Mouse (Mus musculus): ENCODE results near the gene Cep95.

The Cep95 gene

GRCm38 (mm10) chr11:106788775-106789459 is at the start of gene Cep95, which contains the start of gene Ddx5:
Gene Cep95, plus strand, starts transcription at chr11:106789252.
Gene Ddx5, minus strand, starts transcription at chr11:106789185.
- in situ Hi-C loops (cut with MseI, MboI), result no loop called here

DNA sequence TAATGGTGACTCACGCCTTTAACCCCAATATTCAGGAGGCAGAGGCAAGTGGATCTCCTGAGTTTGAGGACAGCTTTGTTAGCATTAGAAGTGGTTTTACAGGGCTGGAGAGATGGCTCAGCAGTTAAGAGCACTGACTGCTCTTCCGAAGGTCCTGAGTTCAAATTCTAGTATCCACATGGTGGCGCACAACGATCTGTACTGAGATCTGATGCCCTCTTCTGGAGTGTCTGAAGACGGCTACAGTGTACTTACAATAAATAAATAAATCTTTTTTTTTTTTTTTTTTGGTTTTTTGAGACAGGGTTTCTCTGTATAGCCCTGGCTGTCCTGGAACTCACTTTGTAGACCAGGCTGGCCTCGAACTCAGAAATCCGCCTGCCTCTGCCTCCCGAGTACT is 48.3 kb upstream of the Cep95 start:
- in situ Hi-C loops (cut with MseI, MboI), result loop anchor here (5.0 to 10.0 kb wide), 3 partner anchors 58 to 226 kb away; no protein-coding TSS in a partner anchor

DNA sequence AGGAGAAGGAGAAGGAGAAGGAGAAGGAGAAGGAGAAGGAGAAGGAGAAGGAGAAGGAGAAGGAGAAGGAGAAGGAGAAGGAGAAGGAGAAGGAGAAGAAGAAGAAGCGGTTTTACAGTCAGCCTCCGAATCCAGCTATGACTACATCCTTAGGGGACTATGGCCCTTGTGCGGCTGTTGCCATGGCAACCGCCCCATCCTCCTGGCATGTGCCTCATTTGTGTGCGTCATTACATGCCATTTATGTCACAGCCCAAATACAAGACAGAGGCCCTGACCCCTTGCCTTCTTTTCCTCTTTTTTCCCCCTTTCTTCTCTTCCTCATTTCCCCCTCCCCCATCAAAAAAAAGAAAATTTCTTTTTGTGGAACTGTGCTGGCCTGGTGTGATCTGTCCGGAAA is 47.8 kb upstream of the Cep95 start:
- in situ Hi-C loops (cut with MseI, MboI), result loop anchor here (5.0 to 10.0 kb wide), 3 partner anchors 59 to 226 kb away; no protein-coding TSS in a partner anchor

- in situ Hi-C loops (cut with MseI, MboI), result loop anchor here (5.0 to 10.0 kb wide), 3 partner anchors 60 to 227 kb away; no protein-coding TSS in a partner anchor
Measured at GRCm38 (mm10) chr11:106741826-106742225, 47.2 kb upstream of the Cep95 start.

- in situ Hi-C loops (cut with MseI, MboI), result loop anchor here (5.0 to 10.0 kb wide), 3 partner anchors 60 to 228 kb away; no protein-coding TSS in a partner anchor
Measured at GRCm38 (mm10) chr11:106742388-106742841, 46.6 kb upstream of the Cep95 start.

DNA sequence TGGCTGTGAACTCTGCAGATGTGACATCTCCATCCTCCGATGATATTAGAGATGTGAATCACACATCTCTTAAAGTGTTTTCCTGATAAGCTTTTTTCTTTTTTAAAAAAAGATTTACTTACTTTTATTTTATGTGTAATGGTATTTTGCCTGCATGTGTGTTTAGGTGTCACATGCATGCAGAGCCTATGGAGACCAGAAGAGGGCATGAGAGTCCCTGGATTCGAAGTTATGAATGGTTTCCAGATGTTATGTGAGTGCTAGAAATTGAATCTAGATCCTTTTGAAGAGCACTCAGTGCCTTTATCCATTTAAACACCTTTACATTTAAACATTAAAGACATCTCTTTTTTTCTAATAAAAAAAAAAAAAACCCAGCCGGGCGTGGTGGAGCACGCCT is 44.1 kb upstream of the Cep95 start:
- in situ Hi-C loops (cut with MseI, MboI), result loop anchor here (5.0 to 10.0 kb wide), 3 partner anchors 63 to 230 kb away; no protein-coding TSS in a partner anchor

- in situ Hi-C loops (cut with MseI, MboI), result loop anchor here (10.0 kb wide), 1 partner anchor 235 kb away; no protein-coding TSS in a partner anchor
Measured at GRCm38 (mm10) chr11:106749557-106750120, 39.4 kb upstream of the Cep95 start.

DNA sequence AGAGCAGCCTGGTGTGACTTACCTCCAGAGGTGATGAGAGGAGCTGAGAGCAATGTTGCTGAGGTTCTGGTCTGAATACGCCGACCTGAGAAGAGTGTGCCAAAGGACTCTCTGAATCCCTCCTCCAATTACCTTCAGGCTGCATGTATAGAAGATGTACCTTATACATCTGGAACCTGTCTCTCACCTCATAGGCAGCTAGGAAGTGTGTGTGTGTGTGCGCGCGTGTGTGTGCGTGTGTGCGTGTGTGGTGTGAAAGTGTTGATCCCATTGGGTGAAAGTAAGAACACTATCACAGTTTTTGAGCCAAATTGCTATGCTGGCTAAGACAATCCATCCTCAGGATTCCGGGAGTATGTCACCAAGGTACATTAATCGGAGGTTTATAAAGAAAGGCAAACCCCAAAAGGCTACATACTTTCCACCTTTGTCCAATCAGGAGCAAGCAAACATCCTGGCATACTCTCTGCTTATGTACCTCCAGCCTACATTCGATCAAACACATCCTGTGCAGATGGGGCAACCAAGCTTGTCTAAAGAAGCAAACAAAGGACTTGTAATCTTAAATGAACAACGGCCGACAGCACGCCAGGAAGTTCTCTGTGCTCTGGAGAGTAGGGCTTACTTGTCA is 38.8 kb upstream of the Cep95 start, which contains the start of gene Pecam1:
Gene Pecam1, minus strand, starts transcription at position 508 of the 631 bp plus-strand sequence.
- in situ Hi-C loops (cut with MseI, MboI), result loop anchor here in 1 of 2 experiments (10.0 kb wide), 1 partner anchor 235 kb away; no protein-coding TSS in a partner anchor

GRCm38 (mm10) chr11:106751039-106752018 is 37.7 kb upstream of the Cep95 start, which contains the start of gene Milr1:
Gene Milr1, plus strand, starts transcription at chr11:106751226.
- in situ Hi-C loops (cut with MseI, MboI), result loop anchor here in 1 of 2 experiments (10.0 kb wide), 1 partner anchor 237 kb away; no protein-coding TSS in a partner anchor

- in situ Hi-C loops (cut with MseI, MboI), result loop anchor here in 1 of 2 experiments (10.0 kb wide), 1 partner anchor 237 kb away; no protein-coding TSS in a partner anchor
Measured at GRCm38 (mm10) chr11:106752103-106752502, 36.9 kb upstream of the Cep95 start.

DNA sequence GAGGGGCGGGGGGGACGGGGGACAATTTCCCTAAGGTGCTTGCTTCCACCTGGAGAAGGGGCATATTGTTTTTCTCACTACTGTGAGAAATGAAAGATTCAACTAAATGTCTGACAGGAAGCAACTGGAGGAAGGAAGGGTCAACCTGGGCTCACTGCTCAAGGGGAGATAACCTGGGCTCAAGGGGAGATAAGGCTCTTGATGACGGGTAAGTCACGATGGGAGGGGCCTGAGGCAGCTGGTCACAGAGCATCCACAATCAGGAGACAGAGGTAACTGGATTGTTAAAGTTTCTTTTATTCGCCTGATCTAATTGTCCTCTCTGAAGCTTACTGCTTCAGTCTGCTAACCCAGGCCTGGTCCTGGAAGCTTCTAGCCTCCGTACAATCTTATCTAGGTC is 35.7 kb upstream of the Cep95 start:
- in situ Hi-C loops (cut with MseI, MboI), result loop anchor here in 1 of 2 experiments (10.0 kb wide), 1 partner anchor 239 kb away; no protein-coding TSS in a partner anchor

DNA sequence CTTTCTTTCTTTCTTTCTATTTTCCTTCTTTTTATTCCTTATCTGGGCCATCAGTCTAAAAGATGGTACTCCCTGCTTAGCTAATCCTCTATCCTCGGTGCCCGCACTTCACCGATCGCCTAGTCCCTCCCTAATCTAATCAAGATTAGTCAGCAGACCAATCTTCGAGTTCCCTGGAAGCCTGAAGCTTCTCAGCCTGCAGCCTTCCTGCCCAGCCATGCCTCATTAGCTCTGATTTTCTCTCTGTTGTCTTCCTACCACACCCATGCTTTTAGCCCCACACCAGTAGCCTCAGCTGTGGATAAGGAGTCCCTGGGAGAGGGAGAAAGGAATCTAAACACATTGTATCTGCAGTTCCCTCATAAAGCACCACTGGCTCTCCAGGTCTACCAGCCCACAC is 33.5 kb upstream of the Cep95 start:
- in situ Hi-C loops (cut with MseI, MboI), result loop anchor here in 1 of 2 experiments (10.0 kb wide), 1 partner anchor 241 kb away; no protein-coding TSS in a partner anchor

GRCm38 (mm10) chr11:106759028-106759427 is 30.0 kb upstream of the Cep95 start:
- in situ Hi-C loops (cut with MseI, MboI), result loop anchor here in 1 of 2 experiments (10.0 kb wide), 1 partner anchor 244 kb away; no protein-coding TSS in a partner anchor

- in situ Hi-C loops (cut with MseI, MboI), result no loop called here
Measured at GRCm38 (mm10) chr11:106760511-106760910, 28.5 kb upstream of the Cep95 start.

DNA sequence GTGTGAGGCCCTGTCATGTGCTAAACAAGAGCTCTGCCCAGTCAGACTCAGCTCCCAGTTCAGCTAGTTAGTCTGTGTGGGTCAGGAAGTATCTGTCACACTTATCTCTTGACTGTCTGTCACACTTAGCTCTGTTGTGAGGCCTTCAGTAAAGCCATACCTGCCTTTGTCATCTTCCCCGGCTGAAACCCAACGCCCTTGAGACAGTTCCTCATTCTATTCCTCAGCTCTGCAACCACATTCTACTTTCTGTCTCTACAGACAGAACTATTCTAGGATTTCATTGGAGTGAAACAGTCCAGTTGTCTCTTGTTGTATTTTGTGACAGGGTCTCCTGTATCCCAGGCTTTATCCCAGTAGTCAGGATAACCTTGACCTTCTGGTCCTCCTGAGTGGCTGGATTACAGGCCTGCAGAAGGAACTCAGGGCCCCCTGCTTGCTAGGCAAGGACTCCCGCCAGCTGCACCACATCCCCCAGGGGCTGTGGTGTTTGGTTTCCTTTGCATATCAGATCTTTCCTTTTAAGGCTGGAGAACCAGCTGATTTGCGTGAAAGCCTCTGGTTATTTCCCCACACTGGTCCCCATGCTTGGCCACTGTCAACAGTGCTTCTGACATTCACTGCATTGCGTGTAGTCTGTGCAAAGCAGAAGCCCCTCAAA is 26.8 kb upstream of the Cep95 start:
- in situ Hi-C loops (cut with MseI, MboI), result no loop called here

DNA sequence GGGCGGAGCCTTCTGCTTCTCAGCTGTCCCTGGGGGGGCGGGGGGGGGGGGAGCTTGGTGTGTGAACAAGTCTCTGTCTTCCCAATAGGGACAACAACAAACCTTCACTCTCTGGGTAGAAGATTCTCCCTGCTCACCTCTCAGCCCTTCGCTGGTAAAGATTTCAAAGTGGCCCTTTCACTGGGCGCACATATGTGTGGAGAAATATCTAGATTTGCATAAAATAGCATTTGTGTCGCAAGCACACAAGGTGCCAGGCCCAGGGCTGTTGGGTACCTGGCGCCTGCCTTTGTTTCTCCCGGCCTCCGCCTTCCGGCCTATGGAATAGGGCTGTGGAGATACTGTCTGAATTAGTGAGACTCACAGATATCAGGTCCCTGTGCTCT is 26.3 kb upstream of the Cep95 start:
- in situ Hi-C loops (cut with MseI, MboI), result no loop called here

- in situ Hi-C loops (cut with MseI, MboI), result no loop called here
Measured at GRCm38 (mm10) chr11:106766611-106767162, 22.4 kb upstream of the Cep95 start.

DNA sequence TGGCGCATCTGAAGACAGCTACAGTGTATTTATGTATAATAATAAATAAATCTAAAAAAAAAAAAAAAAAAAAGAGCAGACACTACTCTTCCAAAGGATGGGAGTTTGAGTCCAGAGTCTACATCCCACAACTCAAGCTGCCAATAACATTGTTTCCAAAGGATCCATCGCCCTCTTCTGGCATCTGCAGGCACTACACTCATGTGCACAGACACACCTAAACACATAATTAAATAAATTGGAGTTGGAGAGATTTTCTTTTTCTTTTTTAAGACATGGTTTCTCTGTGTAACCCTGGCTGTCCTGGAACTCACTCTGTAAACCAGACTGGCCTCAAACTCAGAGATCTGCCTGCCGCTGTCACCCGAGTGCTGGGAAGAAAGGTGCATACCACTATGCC is 21.5 kb upstream of the Cep95 start:
- in situ Hi-C loops (cut with MseI, MboI), result no loop called here

- in situ Hi-C loops (cut with MseI, MboI), result no loop called here
Measured at GRCm38 (mm10) chr11:106770195-106770974, 18.7 kb upstream of the Cep95 start.

Measured in mouse trophoblast stem cell (cell line).